Mouse (Mus musculus) spleen, adult 2 months (tissue): Measurements from ENCODE around the gene Cep170b.

Experiments used
- CTCF ChIP-seq: fragments of 200-500 bp; IDR thresholded peaks from 2 replicates; pipeline ENCODE4 v1.5.1; 2011; ENCODE audit warnings: mild to moderate bottlenecking, inconsistent platforms; ENCODE audit not compliant: insufficient read depth, insufficient read length, insufficient replicate concordance; ENCODE audit errors: extremely low read depth
- POLR2A ChIP-seq: fragments of 200-500 bp; IDR thresholded peaks from 2 replicates; pipeline ENCODE4 v1.6.1; 2011; ENCODE audit warnings: low read depth, low read length, inconsistent platforms

DNA sequence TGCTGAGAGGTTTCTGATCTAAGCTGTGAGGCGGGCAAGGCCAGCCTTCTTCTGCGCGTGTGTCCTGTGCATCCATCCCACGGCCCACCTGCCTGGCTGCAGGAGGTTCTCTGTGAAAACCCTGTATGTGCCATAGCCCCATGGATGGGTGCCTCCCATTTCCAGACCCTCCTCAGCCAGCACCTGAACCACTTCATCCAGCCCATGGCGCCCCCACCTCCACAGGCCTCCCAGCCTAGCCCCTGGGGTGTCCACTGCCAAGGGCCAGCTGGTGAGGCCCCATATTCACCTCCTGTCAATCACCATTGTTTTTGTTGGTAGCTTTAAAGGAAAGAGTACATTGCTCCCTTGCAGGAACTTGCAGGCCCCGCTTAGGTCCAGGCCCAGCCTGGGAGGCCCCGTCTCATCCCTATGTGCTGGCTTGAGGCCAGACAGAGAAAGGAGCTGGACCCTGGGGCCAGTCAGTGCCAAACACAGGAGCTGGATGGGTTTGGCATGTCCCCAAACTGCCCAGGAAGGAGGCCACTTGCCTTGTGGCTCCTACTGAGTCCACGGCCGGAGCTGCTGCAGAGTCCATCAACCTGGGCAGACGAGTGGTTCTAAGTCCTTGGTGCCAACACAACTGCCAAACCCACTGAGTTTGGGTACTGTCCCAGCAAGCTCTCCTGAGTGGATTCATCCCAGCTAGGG is 24.8 kb downstream of the Cep170b start:
- TF ChIP-seq CTCF (no peak), POLR2A (no peak)
